Mouse (Mus musculus) small intestine, adult 2 months (tissue): ENCODE measurements around the gene Ranbp1.

Experiments used
- CTCF ChIP-seq: fragments of 200-500 bp; IDR thresholded peaks from 2 replicates; pipeline ENCODE4 v1.5.1; 2012; ENCODE audit warnings: low read depth, mild to moderate bottlenecking, control low read depth, inconsistent platforms, low read length, moderate library complexity, mixed read lengths; ENCODE audit not compliant: insufficient replicate concordance, insufficient read length; ENCODE audit errors: extremely low read depth
- POLR2A ChIP-seq: fragments of 200-500 bp; IDR thresholded peaks from 2 replicates; pipeline ENCODE4 v1.6.1; 2012; ENCODE audit warnings: low read depth, mild to moderate bottlenecking, control low read depth, inconsistent platforms, low read length, moderate library complexity

- TF ChIP-seq POLR2A (no peak), CTCF (no peak)
Measured at GRCm38 (mm10) chr16:18202061-18202460, 46.5 kb downstream of the Ranbp1 start.
